Mouse (Mus musculus) C2C12 (cell line): ENCODE data around the gene Tectb. TPM values are rescaled to one million over a fixed set of nuclear protein-coding genes. Genes with fewer than 3 reads are reported as not detected.
"Not testable (repeated sequence)": the region's sequence is repeated elsewhere in the genome, so short reads cannot be mapped to it uniquely, and the experiment has no call there.

Source experiments
- H3K27me3 ChIP-seq: one replicate; pipeline ENCODE4 v1.6.1; 2011; ENCODE audit not compliant: control insufficient read depth, insufficient read depth, insufficient read length
- H3K36me3 ChIP-seq: one replicate; pipeline ENCODE4 v1.6.1; 2011; ENCODE audit not compliant: control insufficient read depth, insufficient read depth
- H3K4me3 ChIP-seq: one replicate; pipeline ENCODE4 v1.5.1; 2011; ENCODE audit warnings: mild to moderate bottlenecking, control low read depth; ENCODE audit not compliant: poor library complexity, insufficient read depth, severe bottlenecking
- H3K79me2 ChIP-seq: one replicate; pipeline ENCODE4 v1.6.1; 2011; ENCODE audit not compliant: control insufficient read depth, insufficient read depth
- H3K79me3 ChIP-seq: one replicate; pipeline ENCODE4 v1.6.1; 2011; ENCODE audit warnings: low read depth, control low read depth
- H3ac ChIP-seq: one replicate; pipeline ENCODE3; 2011; ENCODE audit warnings: low read depth; ENCODE audit not compliant: control insufficient read depth, insufficient read length
- CEBPB ChIP-seq: IDR thresholded peaks from one replicate; pipeline ENCODE4 v1.6.1; 2011; ENCODE audit warnings: low read depth, mild to moderate bottlenecking, control low read depth, moderate library complexity
- CTCF ChIP-seq: IDR thresholded peaks from one replicate; pipeline ENCODE4 v1.5.1; 2011; ENCODE audit not compliant: control insufficient read depth, insufficient read depth, insufficient read length
- FOSL1 ChIP-seq: IDR thresholded peaks from one replicate; pipeline ENCODE4 v1.8.0; 2011; ENCODE audit warnings: mild to moderate bottlenecking, low read length; ENCODE audit not compliant: poor library complexity, insufficient read depth, severe bottlenecking
- MAX ChIP-seq: IDR thresholded peaks from one replicate; pipeline ENCODE4 v1.6.1; 2011; ENCODE audit warnings: mild to moderate bottlenecking, control low read depth
- MYOD1 ChIP-seq: IDR thresholded peaks from one replicate; pipeline ENCODE4 v1.6.1; 2011; ENCODE audit warnings: low read depth; ENCODE audit not compliant: control insufficient read depth, insufficient read length
- MYOG ChIP-seq: IDR thresholded peaks from one replicate; pipeline ENCODE4 v1.6.1; 2011; ENCODE audit not compliant: control insufficient read depth, insufficient read length; ENCODE audit errors: extremely low read depth
- USF1 ChIP-seq: IDR thresholded peaks from one replicate; pipeline ENCODE4 v1.6.1; 2011; ENCODE audit warnings: low read depth, mild to moderate bottlenecking, control low read depth, moderate library complexity
- polyA plus RNA-seq: library from polyadenylated mRNA; unstranded; fragments of >200 nt; fragmentation: generic; extraction: Trizol; gene quantifications from one replicate; pipeline ENCODE4 v1.2.1, GENCODE M21; 2012; ENCODE audit warnings: missing spikeins

The Tectb gene
- polyA plus RNA-seq, 1 experiment: not detected

DNA sequence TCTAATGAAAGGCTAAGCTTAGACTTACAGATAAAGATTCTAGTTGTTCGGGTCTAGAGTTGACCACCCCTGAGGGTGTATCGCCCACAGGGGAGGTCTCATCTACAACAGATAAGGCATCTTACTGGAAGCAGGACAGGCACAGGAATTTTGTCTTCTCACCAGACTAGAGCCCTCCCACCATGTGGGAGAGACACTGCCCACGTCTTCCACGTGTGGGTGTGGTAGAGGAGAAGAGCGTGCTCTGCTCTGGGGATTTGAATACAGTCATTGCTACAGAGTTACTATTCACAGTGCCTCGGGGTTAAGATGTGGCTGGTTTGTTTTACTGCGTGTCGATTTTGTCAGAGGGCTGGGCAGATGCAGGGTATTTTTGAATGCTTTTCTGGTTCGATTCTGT, 33.0 kb upstream of the Tectb start:
- Histone ChIP-seq H3K4me3 (no peak overlapping the region), H3K27me3 (peaks cover 15% of the 10 kb centered on the region), H3K79me2 (no peaks in the 10 kb centered on the region), H3K79me3 (no peaks in the 10 kb centered on the region), H3ac (no peak overlapping the region), H3K36me3 (no peaks in the 10 kb centered on the region)
- no peak for TF ChIP-seq MYOD1

DNA sequence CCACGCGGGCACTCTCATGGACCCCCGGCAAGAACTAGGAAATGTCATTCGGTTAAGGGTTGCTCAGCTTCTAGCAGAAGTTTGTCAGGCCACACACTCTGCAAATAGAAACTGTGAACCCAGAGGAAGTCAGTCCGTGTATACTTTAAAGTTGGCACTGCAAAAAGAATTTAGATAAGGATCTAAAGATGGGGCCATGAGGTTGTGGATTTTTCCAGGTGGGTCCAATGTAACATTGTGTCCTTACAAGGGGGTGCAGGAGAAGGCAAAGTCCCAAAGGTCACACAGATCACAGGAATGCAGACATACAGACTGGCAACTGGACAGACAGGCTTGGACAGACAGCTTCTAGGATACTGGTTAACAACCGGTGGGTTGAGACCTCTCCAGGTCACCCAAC, 32.4 kb upstream of the Tectb start:
- Histone ChIP-seq H3ac (no peak overlapping the region), H3K27me3 (peaks cover 15% of the 10 kb centered on the region), H3K79me2 (no peaks in the 10 kb centered on the region), H3K4me3 (no peak overlapping the region), H3K79me3 (no peaks in the 10 kb centered on the region), H3K36me3 (no peaks in the 10 kb centered on the region)
- no peak for TF ChIP-seq MYOG
- TF ChIP-seq CEBPB: no peak
- TF ChIP-seq MYOD1: no peak
- no peak for TF ChIP-seq FOSL1
- TF ChIP-seq CTCF: no peak
- no peak for TF ChIP-seq USF1
- TF ChIP-seq MAX: no peak

DNA sequence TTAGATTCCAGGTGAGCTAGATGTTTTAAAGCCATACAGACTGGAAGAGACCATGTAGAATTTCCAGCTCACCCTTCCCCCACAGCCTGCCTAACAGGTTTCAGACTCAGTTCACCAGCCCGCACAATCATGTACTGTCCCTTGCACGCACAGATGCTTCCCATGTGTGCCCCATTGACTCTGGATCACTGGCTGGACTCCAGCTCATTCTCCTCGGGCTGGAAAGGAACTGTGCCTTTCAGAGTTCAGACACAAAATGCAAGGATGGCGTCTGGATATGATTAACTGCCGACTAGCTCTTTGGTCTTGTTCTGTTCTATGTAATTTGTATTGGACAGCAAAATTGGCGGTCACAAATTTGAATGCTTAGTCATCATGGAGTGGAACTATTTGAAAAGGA, 30.9 kb upstream of the Tectb start:
- no peaks in the 10 kb centered on the region for H3K79me2 ChIP-seq
- H3ac ChIP-seq: no peak overlapping the region
- no peaks in the 10 kb centered on the region for H3K36me3 ChIP-seq
- no peak for TF ChIP-seq MAX
- TF ChIP-seq CTCF: no peak
- no peak for TF ChIP-seq USF1
- no peak for TF ChIP-seq FOSL1
- TF ChIP-seq MYOG: no peak
- TF ChIP-seq MYOD1: no peak
- TF ChIP-seq CEBPB: no peak
- no peak overlapping the region for H3K4me3 ChIP-seq
- peaks cover 12% of the 10 kb centered on the region for H3K27me3 ChIP-seq
- H3K79me3 ChIP-seq: no peaks in the 10 kb centered on the region

DNA sequence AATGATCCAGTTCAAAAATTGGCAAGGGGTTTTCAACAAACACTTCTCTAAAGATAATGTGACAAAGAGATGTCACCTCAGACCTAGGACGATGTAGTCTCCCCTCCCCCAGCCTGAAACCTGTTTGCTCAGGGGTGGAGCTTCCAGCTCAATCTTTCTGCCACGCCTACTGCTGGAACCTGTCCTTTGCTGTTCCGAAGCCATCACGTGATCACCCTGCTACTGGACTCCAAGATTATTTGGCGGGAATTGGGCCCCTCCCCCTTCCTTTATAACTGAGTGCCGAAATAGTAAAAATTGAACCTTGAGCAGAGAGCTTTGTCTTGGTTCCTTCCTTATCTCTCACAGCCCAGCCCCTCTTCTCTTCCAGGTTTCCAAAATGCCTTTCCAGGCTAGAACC, 28.3 kb upstream of the Tectb start:
- not testable (repeated sequence) for H3K36me3 ChIP-seq, H3K79me2 ChIP-seq, H3K79me3 ChIP-seq, H3K27me3 ChIP-seq, H3ac ChIP-seq, H3K4me3 ChIP-seq

DNA sequence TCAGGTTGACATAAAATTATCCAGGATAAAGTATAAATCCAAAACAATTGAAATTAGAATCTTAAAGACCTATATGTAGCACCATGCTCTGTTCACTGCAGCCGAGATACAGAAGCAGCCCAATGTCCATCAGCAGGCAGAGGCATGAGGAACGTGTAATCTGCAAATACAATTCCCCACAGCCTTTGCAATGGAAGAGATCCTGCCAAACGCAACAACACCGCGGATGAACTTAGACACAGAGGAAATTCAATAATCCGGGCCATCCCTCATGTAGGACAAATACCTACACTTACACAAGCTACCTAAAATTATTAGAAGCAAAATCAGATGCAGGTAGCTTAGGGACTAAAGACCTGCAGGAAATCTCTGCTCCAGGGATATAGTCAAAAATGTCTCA, 27.6 kb upstream of the Tectb start:
- H3K4me3 ChIP-seq: no peak overlapping the region
- peaks cover 4% of the 10 kb centered on the region for H3K27me3 ChIP-seq
- no peaks in the 10 kb centered on the region for H3K79me2 ChIP-seq
- TF ChIP-seq MYOG (no peak), CEBPB (no peak), USF1 (no peak), MYOD1 (no peak), MAX (no peak), CTCF (no peak), FOSL1 (no peak)
- no peaks in the 10 kb centered on the region for H3K36me3 ChIP-seq
- no peak overlapping the region for H3ac ChIP-seq
- no peaks in the 10 kb centered on the region for H3K79me3 ChIP-seq

DNA sequence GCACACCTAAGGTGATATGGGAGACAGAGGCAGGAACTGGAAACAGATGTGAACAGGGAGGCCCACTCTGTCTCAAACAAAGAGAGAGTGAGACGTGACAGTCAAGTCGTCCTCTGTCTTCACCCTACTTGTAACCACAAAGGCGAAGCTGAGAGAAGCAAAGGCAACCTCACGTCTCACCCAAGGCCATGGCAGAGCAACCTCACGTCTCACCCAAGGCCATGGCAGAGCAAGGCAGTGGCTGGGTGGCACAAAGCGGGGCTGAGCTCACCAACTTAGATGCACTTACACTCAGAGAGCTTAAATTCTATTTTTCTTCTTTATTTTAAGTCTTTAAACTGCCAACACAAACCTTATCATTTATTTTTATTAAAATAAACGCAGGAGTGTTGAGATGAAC, 23.5 kb upstream of the Tectb start:
- no peak for TF ChIP-seq USF1
- TF ChIP-seq MYOD1: no peak
- TF ChIP-seq FOSL1: no peak
- no peak for TF ChIP-seq MAX
- no peak for TF ChIP-seq CEBPB
- H3K4me3 ChIP-seq: no peak overlapping the region
- no peaks in the 10 kb centered on the region for H3K36me3 ChIP-seq
- no peaks in the 10 kb centered on the region for H3K79me2 ChIP-seq
- no peaks in the 10 kb centered on the region for H3K79me3 ChIP-seq
- H3ac ChIP-seq: no peak overlapping the region
- H3K27me3 ChIP-seq: peaks cover 6% of the 10 kb centered on the region
